Comparison of ENCODE assay signal across 25 mouse cellular contexts in the genomic region with DNA sequence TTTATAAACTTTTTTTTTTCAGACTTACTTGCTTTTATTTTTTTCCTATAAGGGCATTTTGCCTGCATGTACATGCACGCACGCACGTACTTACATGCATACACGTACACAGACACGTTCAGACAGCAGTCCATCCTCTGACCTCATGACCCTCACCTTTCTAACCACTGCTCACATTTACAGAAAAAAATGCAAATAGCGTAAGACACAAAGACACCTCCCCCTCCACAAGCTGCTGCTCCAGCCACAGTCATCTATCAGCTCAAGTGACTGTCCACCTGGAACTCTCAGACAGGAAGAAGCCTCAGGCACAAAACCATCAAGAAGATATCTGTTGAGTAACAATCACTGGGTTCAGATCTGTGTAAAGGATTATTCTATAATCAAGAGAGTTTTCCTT.
"Had no signal": no experiment of that assay in that cellular context is flagged by ENCODE, and none has a peak within 500 bp of the region (broad histone marks: within the 10 kb centered on the region; RNA-seq: fewer than 3 reads in every experiment).

No protein-coding gene starts in this region.

- ATAC-seq: hindbrain, postnatal 0 days; intestine, embryonic 15.5 days; intestine, postnatal 0 days; liver, postnatal 0 days had no signal

- H3K27ac ChIP-seq: heart, embryonic 13.5 days; heart, embryonic 15.5 days; hindbrain, embryonic 13.5 days; hindbrain, embryonic 15.5 days; hindbrain, postnatal 0 days; intestine, embryonic 15.5 days; layer of hippocampus, adult 2 months; left cerebral cortex, adult 2 months; limb, embryonic 10.5 days; limb, embryonic 12.5 days; liver, embryonic 13.5 days; liver, embryonic 15.5 days had no signal

- H3K27me3 ChIP-seq: heart, embryonic 13.5 days; heart, embryonic 15.5 days; hindbrain, embryonic 13.5 days; hindbrain, embryonic 15.5 days; intestine, embryonic 15.5 days; limb, embryonic 12.5 days; liver, embryonic 13.5 days; liver, embryonic 15.5 days had no signal

- H3K36me3 ChIP-seq: hindbrain, embryonic 13.5 days; hindbrain, embryonic 15.5 days; intestine, embryonic 15.5 days; liver, embryonic 13.5 days; liver, embryonic 15.5 days had no signal

- DNase-seq: gastrocnemius, postnatal 10 days; gastrocnemius, postnatal 25 days; heart, adult 18-20 months; heart, postnatal 14 days; heart, postnatal 36 days; kidney, adult 18-20 months; kidney, adult 8-10 months; kidney, postnatal 10 days; kidney, postnatal 25 days; kidney, postnatal 4 days; liver; liver, embryonic 13.5 days; liver, postnatal 0 days had no signal

- H3K4me3 ChIP-seq: heart, embryonic 13.5 days; heart, embryonic 15.5 days; hindbrain, embryonic 13.5 days; hindbrain, embryonic 15.5 days; intestine, embryonic 15.5 days; layer of hippocampus, adult 2 months; left cerebral cortex, adult 2 months; limb, embryonic 10.5 days; limb, embryonic 12.5 days; liver, embryonic 13.5 days; liver, embryonic 15.5 days had no signal
